Mouse (Mus musculus): ENCODE measurements at regions not wholly inside any gene's neighbourhood (a gene's known extent, or its start where the extent isn't known, plus 50 kb on each side); places are given as distances from the start of the nearest gene placed in this dataset.

- ATAC-seq (replicated peaks; ENCODE audit: low FRiP score, low TSS enrichment, poor library complexity, severe bottlenecking) = no peak
These were observed 651.9 kb upstream of the Klhl1 start for GRCm38 (mm10) chr14:97170841-97171240.

GRCm38 (mm10) chr14:97165793-97166192, 646.9 kb upstream of the Klhl1 start:
- no peak for ATAC-seq (replicated peaks; ENCODE audit: low FRiP score, low TSS enrichment, poor library complexity, severe bottlenecking)

DNA sequence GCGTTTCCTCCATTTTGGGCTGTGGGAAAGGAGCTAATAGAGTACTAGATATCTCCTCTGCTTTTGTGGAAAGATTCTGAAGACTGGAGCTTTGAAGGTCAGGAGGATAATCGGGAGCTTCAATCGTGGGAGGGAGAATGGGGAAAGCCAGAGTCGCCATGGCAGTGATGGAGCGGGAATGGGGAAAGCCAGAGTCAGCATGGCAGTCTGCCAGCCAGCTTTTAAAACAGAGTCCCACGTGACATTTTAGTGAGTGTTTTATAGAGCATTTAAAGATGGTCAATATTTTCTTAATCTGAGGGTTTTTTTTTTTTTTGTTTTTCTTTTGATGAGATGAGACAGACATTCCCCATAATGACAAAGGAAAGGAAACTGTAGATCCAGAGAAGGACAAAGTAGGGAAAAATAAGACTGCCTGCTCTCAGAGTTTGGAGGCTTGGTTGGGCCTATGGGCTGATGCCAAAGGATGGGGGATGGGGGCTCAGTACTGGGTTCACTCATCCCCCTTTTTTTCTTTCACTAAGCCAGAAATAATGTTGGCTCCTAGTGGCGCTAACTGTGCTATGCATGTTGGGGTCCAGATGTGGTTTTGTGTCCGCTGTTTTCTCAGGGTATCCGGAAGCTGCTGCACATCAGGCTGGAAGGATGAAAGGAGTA, 630.2 kb upstream of the Klhl1 start:
- no peak for ATAC-seq (replicated peaks; ENCODE audit: low FRiP score, low TSS enrichment, poor library complexity, severe bottlenecking)

DNA sequence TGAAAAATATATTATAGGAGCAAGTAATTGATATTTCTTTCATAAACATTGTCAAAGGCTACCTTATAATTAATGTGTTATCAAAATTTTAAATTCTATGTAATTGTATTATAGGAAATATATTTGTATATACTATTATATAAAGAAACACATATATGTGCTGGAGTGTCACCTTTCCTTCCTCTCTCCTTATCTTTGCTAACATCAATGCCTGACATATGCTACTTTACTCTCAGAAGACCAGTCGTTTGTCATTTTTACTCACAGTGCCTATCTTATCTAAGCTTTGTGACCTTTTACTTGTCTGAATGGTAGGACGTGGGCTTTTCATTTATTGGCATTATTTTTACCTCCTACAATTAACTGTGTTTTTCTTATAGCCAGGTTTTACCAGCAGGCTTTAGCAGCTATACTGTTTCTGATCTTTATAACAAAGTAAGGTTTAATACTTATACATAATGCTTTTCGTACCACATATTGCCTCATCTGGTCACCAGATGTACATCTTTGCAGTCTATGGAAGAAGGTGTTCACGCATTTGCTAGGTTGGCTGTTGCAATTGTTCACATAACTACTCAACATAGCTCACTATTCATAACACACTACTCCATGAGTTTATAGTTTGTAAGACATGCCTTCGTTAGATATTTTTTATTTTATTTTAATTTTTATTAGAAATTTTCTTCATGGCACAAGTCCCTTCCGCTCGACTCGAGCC, 597.2 kb upstream of the Klhl1 start:
- no peak for ATAC-seq (replicated peaks; ENCODE audit: low FRiP score, low TSS enrichment, poor library complexity, severe bottlenecking)

- no peak for ATAC-seq (replicated peaks; ENCODE audit: low FRiP score, low TSS enrichment, poor library complexity, severe bottlenecking)
These were observed 582.3 kb upstream of the Klhl1 start for GRCm38 (mm10) chr14:97101090-97101675.

- peak; percentile 75 for ATAC-seq (replicated peaks; ENCODE audit: low FRiP score, low TSS enrichment, poor library complexity, severe bottlenecking)
These were observed 574.5 kb upstream of the Klhl1 start for GRCm38 (mm10) chr14:97093389-97093788.

GRCm38 (mm10) chr14:97088863-97089262, 570.0 kb upstream of the Klhl1 start:
- ATAC-seq (replicated peaks; ENCODE audit: low FRiP score, low TSS enrichment, poor library complexity, severe bottlenecking) = no peak

DNA sequence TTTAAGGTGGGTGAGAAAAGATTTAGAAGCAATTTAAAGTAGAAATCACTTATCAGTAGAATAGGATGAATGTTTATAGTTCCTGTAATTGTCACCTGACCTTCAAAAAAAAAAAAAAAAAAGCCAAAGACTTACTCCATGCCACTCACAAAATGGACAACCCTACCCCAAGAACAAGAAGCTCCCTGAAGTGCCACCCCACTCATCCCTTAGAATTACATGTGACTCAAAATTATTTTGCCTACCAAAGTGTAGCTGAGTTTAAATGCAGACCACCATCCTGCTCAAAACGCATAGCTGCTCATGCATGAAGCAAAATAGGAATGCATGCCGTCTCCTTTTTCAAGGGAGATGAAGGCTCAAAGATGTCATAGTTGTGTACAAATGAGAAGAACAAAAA, 568.4 kb upstream of the Klhl1 start:
- ATAC-seq (replicated peaks; ENCODE audit: low FRiP score, low TSS enrichment, poor library complexity, severe bottlenecking) = no peak

- ATAC-seq (replicated peaks; ENCODE audit: low FRiP score, low TSS enrichment, poor library complexity, severe bottlenecking) = no peak
These were observed 567.7 kb upstream of the Klhl1 start for GRCm38 (mm10) chr14:97086363-97087309.

DNA sequence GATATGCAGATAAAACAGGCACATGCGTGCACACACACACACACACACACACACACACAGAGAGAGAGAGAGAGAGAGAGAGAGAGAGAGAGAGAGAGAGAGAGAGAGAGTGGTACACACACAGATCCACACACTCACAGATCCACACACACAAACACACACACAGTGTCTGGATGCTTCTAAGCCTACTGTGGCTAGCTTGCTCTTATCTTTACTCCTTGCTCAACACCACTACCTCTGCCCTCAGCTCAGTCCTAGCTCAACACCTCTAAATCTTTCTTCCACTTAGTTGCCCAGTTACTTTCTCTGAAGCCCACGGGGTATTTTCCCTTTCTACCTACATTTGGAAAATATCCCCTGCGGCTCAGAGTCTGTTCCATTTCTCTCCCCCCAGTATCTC, 555.9 kb upstream of the Klhl1 start:
- ATAC-seq (replicated peaks; ENCODE audit: low FRiP score, low TSS enrichment, poor library complexity, severe bottlenecking) = peak; percentile 57; the same call in 1 of the 2 replicates

- no peak for ATAC-seq (replicated peaks; ENCODE audit: low FRiP score, low TSS enrichment, poor library complexity, severe bottlenecking)
These were observed 549.9 kb upstream of the Klhl1 start for GRCm38 (mm10) chr14:97068770-97069169.

GRCm38 (mm10) chr14:97068313-97068712, 549.4 kb upstream of the Klhl1 start:
- no peak for ATAC-seq (replicated peaks; ENCODE audit: low FRiP score, low TSS enrichment, poor library complexity, severe bottlenecking)

- ATAC-seq (replicated peaks; ENCODE audit: low FRiP score, low TSS enrichment, poor library complexity, severe bottlenecking) = 0 out of 2 replicates have a peak, but pooled peaks have one; percentile 47
These were observed 526.4 kb upstream of the Klhl1 start for GRCm38 (mm10) chr14:97045321-97045720.

DNA sequence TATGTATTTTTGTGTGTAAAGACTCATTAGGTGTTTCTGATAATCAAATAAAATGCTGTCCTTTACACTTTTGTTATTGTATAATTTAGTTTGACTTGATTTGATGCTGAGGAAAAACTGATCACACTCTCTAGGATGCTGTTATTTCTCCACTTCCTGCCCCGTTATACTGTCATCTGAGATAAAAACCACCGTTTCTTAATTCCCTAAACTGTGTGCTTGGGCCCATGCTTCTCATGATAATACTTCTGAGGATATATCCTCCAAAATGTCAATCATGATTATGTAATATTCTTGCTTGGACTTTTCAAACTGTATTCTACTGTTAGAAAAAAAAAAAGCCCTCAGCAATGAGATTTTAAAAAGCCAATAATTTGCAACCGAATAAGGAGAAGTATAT, 520.9 kb upstream of the Klhl1 start:
- no peak for ATAC-seq (replicated peaks; ENCODE audit: low FRiP score, low TSS enrichment, poor library complexity, severe bottlenecking)

GRCm38 (mm10) chr14:97028528-97028927, 509.6 kb upstream of the Klhl1 start:
- no peak for ATAC-seq (replicated peaks; ENCODE audit: low FRiP score, low TSS enrichment, poor library complexity, severe bottlenecking)

- ATAC-seq (replicated peaks; ENCODE audit: low FRiP score, low TSS enrichment, poor library complexity, severe bottlenecking) = no peak
These were observed 487.4 kb upstream of the Klhl1 start for GRCm38 (mm10) chr14:97006294-97006693.

- no peak for ATAC-seq (replicated peaks; ENCODE audit: low FRiP score, low TSS enrichment, poor library complexity, severe bottlenecking)
These were observed 476.2 kb upstream of the Klhl1 start for GRCm38 (mm10) chr14:96995081-96995480.

GRCm38 (mm10) chr14:96990542-96991162, 471.8 kb upstream of the Klhl1 start:
- peak; percentile 99 for ATAC-seq (replicated peaks; ENCODE audit: low FRiP score, low TSS enrichment, poor library complexity, severe bottlenecking)

DNA sequence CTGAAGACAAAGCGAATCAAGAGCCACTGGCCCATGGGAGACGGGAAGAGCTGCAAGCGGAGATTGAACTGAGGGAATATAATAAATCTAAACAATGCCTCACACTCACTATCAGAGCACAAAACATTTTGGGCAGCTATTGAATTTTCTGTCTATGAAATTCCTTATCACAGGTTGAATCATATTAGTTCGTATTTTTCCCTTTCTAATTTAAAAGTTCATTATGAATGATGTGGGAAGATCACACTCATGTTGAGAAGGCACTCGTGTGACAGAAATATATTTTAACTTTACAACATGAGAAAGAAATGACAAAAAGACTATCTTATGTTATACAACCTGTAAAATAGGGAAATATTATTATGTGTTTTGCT, 444.2 kb upstream of the Klhl1 start:
- ATAC-seq (replicated peaks; ENCODE audit: low FRiP score, low TSS enrichment, poor library complexity, severe bottlenecking) = no peak

All from megakaryocyte-erythroid progenitor cell, adult 5-6 weeks (primary cell).